Mouse (Mus musculus) forebrain, embryonic 14.5 days (tissue): ENCODE data around the gene Maml3. TPM values are rescaled to one million over a fixed set of nuclear protein-coding genes. Genes with fewer than 3 reads are reported as not detected.

Source experiments
- ATAC-seq: fragments of 200-750 bp; cut with Nextera tagmentation; 2 replicates; pipeline ENCODE4 v1.8.0; 2017; ENCODE audit warnings: mild to moderate bottlenecking, moderate library complexity
- DNase-seq: peaks from one replicate; pipeline ENCODE4 v3.0.0-alpha.2; 2015; ENCODE audit warnings: low spot score
- H3K27ac ChIP-seq: fragments of 300-500 bp; sonication (generic); 2 replicates; pipeline ENCODE4 v1.5.1; 2014; ENCODE audit warnings: low read depth, mild to moderate bottlenecking, control low read depth, low read length, moderate library complexity
- H3K27me3 ChIP-seq: fragments of 300-500 bp; sonication (generic); replicated peaks from 2 replicates; pipeline ENCODE4 v1.6.1; 2014; ENCODE audit warnings: low read length, control low read depth, mixed read lengths; ENCODE audit not compliant: control insufficient read depth, insufficient read depth
- H3K36me3 ChIP-seq: fragments of 300-500 bp; sonication (generic); 2 replicates; pipeline ENCODE4 v1.6.1; 2014; ENCODE audit warnings: low read length, control low read depth; ENCODE audit not compliant: control insufficient read depth, insufficient read depth
- H3K4me1 ChIP-seq: fragments of 300-500 bp; sonication (generic); 2 replicates; pipeline ENCODE4 v1.6.1; 2014; ENCODE audit warnings: antibody characterized with exemption, low read length, control low read depth; ENCODE audit not compliant: control insufficient read depth, insufficient read depth
- H3K4me2 ChIP-seq: fragments of 300-500 bp; sonication (generic); 2 replicates; pipeline ENCODE4 v1.6.1; 2014; ENCODE audit warnings: mild to moderate bottlenecking, control low read depth, low read length
- H3K4me3 ChIP-seq: fragments of 300-500 bp; sonication (generic); 2 replicates; pipeline ENCODE4 v1.5.1; 2014; ENCODE audit warnings: low read depth, low read length, control low read depth
- H3K9ac ChIP-seq: fragments of 300-500 bp; sonication (generic); 2 replicates; pipeline ENCODE4 v1.6.1; 2014; ENCODE audit warnings: mild to moderate bottlenecking, low read length, control low read depth, moderate library complexity
- H3K9me3 ChIP-seq: fragments of 300-500 bp; sonication (generic); replicated peaks from 2 replicates; pipeline ENCODE4 v1.6.1; 2016; ENCODE audit warnings: low read length, control low read depth, mixed read lengths; ENCODE audit not compliant: control insufficient read depth
- WGBS: fragments of 180-500 bp; shearing (Covaris S2); extraction: QIAGEN DNeasy Blood & Tissue Kit; methylation state at CpG from one replicate; pipeline ENCODE4 v1.1.7; 2014; 5-methylcytosine and 5-hydroxymethylcytosine counted together
- polyA plus RNA-seq: library from polyadenylated mRNA; unstranded; fragments of >200 nt; fragmentation: Nextera tagmentation; extraction: Ambion mirVana; gene quantifications from 2 replicates; pipeline ENCODE4 v1.2.1, GENCODE M21; 2014

Gene Maml3
- polyA plus RNA-seq, 1 experiment from 2014 or later = 4.2 TPM

GRCm38 (mm10) chr3:52030114-52030513 is 74.8 kb downstream of the Maml3 start:
- Histone ChIP-seq H3K9me3 (no peaks in the 10 kb centered on the region), H3K4me3 (no peak overlapping the region), H3K27me3 (no peaks in the 10 kb centered on the region), H3K9ac (no peak overlapping the region), H3K4me2 (no peak overlapping the region), H3K4me1 (no peaks in the 10 kb centered on the region), H3K27ac (no peak overlapping the region), H3K36me3 (no peaks in the 10 kb centered on the region)
- ATAC-seq = no peak
- 87% methylated on average over 10 of the region's 10 CpGs for WGBS
- no peak for DNase-seq

DNA sequence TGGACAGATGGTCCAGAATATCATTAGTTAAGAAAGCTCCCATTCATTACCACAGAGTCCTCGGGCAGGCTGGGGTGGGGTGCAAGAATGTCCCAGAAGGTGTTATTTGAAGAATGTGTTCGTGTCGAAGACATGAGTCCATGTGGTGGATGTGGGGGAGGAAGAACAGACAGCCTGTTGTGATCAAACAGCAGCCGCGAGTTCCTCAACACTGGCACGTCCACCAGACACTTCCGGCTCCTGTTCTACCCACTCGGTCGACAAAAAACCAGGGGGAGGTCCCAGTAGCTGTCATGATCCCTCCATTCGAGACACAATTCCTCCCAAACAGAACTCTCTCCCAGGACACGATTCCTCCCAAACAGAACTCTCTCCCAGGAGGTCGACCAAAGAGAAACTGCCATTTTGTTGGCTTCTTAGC is 75.2 kb downstream of the Maml3 start:
- Histone ChIP-seq H3K4me1 (no peaks in the 10 kb centered on the region), H3K9me3 (no peaks in the 10 kb centered on the region), H3K9ac (no peak overlapping the region), H3K4me3 (no peak overlapping the region), H3K27ac (no peak overlapping the region), H3K4me2 (no peak overlapping the region), H3K27me3 (no peaks in the 10 kb centered on the region), H3K36me3 (no peaks in the 10 kb centered on the region)
- ATAC-seq = peak; percentile 58
- 60% methylated on average over 12 of the region's 12 CpGs for WGBS
- DNase-seq = peak; percentile 40

GRCm38 (mm10) chr3:52027972-52028371 is 76.9 kb downstream of the Maml3 start:
- 77% methylated on average over 7 of the region's 7 CpGs for WGBS
- no peaks in the 10 kb centered on the region for H3K4me1 ChIP-seq
- H3K9ac ChIP-seq = no peak overlapping the region
- H3K36me3 ChIP-seq = no peaks in the 10 kb centered on the region
- ATAC-seq (no peak), DNase-seq (no peak)
- H3K4me3 ChIP-seq = no peak overlapping the region
- no peak overlapping the region for H3K4me2 ChIP-seq
- H3K9me3 ChIP-seq = no peaks in the 10 kb centered on the region
- H3K27me3 ChIP-seq = no peaks in the 10 kb centered on the region
- no peak overlapping the region for H3K27ac ChIP-seq

DNA sequence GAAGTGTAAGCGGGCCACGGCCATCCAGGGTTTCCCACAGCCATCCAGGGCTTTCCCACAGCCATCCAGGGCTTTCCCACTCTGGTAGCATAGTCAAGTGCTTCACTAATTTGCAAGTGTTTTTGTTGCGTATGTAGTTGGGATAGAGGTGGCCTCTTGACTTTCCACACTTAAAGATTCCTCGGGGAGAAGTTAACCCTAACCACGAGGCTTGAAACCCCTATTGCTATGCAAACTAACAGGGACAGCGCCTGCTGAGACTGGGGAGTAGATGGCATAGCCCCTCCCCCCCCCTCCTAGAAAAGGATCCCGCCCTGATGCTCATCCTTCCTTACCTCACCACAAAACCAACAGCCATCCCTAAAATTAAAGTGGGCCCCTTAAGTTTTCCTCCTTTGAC is 82.4 kb downstream of the Maml3 start:
- Histone ChIP-seq H3K27me3 (no peaks in the 10 kb centered on the region), H3K4me3 (no peak overlapping the region), H3K36me3 (no peaks in the 10 kb centered on the region), H3K27ac (no peak overlapping the region), H3K9ac (no peak overlapping the region), H3K4me2 (no peak overlapping the region), H3K4me1 (no peaks in the 10 kb centered on the region), H3K9me3 (no peaks in the 10 kb centered on the region)
- 38% methylated on average over 7 of the region's 7 CpGs for WGBS
- no peak for ATAC-seq
- DNase-seq = no peak

- WGBS = 82% methylated on average over 5 of the region's 5 CpGs
- H3K9me3 ChIP-seq = no peaks in the 10 kb centered on the region
- DNase-seq = no peak
- H3K4me1 ChIP-seq = no peaks in the 10 kb centered on the region
- no peak overlapping the region for H3K4me3 ChIP-seq
- H3K4me2 ChIP-seq = no peak overlapping the region
- H3K27me3 ChIP-seq = no peaks in the 10 kb centered on the region
- H3K27ac ChIP-seq = no peak overlapping the region
- no peak for ATAC-seq
- H3K36me3 ChIP-seq = no peaks in the 10 kb centered on the region
- H3K9ac ChIP-seq = no peak overlapping the region
Observed at GRCm38 (mm10) chr3:52018103-52018439, 86.8 kb downstream of the Maml3 start.

DNA sequence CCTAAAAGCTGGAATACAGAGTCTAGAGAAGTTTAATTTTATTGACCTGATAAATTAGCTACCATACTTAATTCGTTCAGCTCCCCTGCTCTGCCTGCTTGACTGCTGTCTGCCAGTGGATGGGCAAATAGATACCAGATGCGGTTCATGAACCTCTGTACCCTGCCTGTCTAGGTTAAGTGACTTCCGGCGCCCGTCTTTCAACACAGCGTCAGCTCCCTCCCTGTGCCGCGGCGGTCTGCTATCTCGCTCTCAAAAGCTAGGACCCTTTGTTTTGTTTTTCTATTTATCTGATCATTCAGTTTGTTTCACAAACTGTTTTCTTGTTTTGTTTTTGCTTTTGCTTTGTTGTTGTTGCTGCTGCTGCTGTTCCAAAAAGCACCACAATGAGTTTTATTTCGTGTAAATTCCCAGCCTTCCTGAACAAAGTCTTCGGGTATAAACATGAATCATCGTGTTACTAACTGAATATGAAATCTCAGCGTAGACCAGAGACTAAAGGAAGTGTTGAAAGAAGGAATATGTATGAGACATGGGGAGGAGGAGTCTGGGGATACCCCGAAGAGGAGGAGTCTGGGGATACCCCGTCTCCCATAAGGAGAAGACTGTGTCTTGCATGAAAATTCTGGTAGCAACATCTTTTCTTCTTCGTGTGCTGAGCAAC is 87.3 kb downstream of the Maml3 start:
- ATAC-seq (no peak), DNase-seq (no peak)
- Histone ChIP-seq H3K36me3 (no peaks in the 10 kb centered on the region), H3K9me3 (no peaks in the 10 kb centered on the region), H3K4me3 (no peak overlapping the region), H3K27ac (no peak overlapping the region), H3K4me1 (no peaks in the 10 kb centered on the region), H3K27me3 (no peaks in the 10 kb centered on the region), H3K9ac (no peak overlapping the region), H3K4me2 (no peak overlapping the region)
- 74% methylated on average over 17 of the region's 17 CpGs for WGBS

DNA sequence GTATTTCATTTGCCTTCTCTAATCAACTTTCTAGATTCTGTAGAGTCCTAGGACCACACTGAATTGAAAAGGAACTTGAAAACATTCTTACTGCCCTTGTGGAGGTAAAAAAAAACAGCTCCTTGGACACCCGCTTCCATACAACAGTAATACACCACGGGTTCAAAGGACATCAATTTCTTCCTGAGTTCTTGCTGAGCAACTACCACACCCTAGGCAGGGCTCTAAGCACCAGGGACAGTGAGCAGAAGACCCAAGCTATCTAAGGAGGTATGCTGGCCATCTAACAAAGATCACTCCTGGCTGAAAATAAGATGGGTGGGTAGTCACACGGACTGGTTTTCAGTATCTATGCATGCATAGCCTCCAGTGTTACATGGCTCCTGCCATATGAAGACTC is 88.7 kb downstream of the Maml3 start:
- no peak overlapping the region for H3K9ac ChIP-seq
- H3K27ac ChIP-seq = no peak overlapping the region
- no peaks in the 10 kb centered on the region for H3K9me3 ChIP-seq
- no peaks in the 10 kb centered on the region for H3K36me3 ChIP-seq
- no peak overlapping the region for H3K4me2 ChIP-seq
- H3K4me1 ChIP-seq = no peaks in the 10 kb centered on the region
- H3K27me3 ChIP-seq = no peaks in the 10 kb centered on the region
- no peak for ATAC-seq
- WGBS = 92% methylated on average over 3 of the region's 3 CpGs
- H3K4me3 ChIP-seq = no peak overlapping the region
- no peak for DNase-seq

GRCm38 (mm10) chr3:52015556-52015955 is 89.3 kb downstream of the Maml3 start:
- no peak for ATAC-seq
- no peak for DNase-seq
- no peaks in the 10 kb centered on the region for H3K9me3 ChIP-seq
- H3K9ac ChIP-seq = no peak overlapping the region
- WGBS = 95% methylated on average over 1 of the region's 1 CpGs
- no peak overlapping the region for H3K4me2 ChIP-seq
- no peaks in the 10 kb centered on the region for H3K36me3 ChIP-seq
- no peak overlapping the region for H3K4me3 ChIP-seq
- H3K27ac ChIP-seq = no peak overlapping the region
- H3K4me1 ChIP-seq = no peaks in the 10 kb centered on the region
- no peaks in the 10 kb centered on the region for H3K27me3 ChIP-seq

- ATAC-seq = no peak
- Histone ChIP-seq H3K9ac (no peak overlapping the region), H3K27me3 (no peaks in the 10 kb centered on the region), H3K36me3 (no peaks in the 10 kb centered on the region), H3K4me2 (no peak overlapping the region), H3K4me3 (no peak overlapping the region), H3K4me1 (peaks cover 20% of the 10 kb centered on the region), H3K9me3 (no peaks in the 10 kb centered on the region), H3K27ac (no peak overlapping the region)
- whole genome bisulfite sequencing = 64% methylated on average over 9 of the region's 9 CpGs
- DNase-seq = no peak
Observed at GRCm38 (mm10) chr3:52011032-52011710, 93.7 kb downstream of the Maml3 start.
